Mouse (Mus musculus): ENCODE measurements around the gene Ppat.
"Not testable (repeated sequence)": the region's sequence is repeated elsewhere in the genome, so short reads cannot be mapped to it uniquely, and the experiment has no call there.

Gene Ppat

GRCm38 (mm10) chr5:76951106-76952027 lies at the start of gene Ppat, which contains the start of gene Paics:
TSS of gene Ppat (minus strand) at chr5:76951578.
TSS of gene Paics (plus strand) at chr5:76951307.
- peak; percentile 95 to 98 for DNase-seq (ENCODE audit: low spot score in 2 of 2)

GRCm38 (mm10) chr5:76998416-76998815 lies 47.0 kb upstream of the Ppat start:
- no peak for DNase-seq (ENCODE audit: low spot score in 2 of 2)

- DNase-seq (ENCODE audit: low spot score in 2 of 2) = no peak
Observed at GRCm38 (mm10) chr5:76993174-76993814, 41.9 kb upstream of the Ppat start.

GRCm38 (mm10) chr5:76990789-76991188 lies 39.4 kb upstream of the Ppat start:
- DNase-seq (ENCODE audit: low spot score in 2 of 2) = no peak

DNA sequence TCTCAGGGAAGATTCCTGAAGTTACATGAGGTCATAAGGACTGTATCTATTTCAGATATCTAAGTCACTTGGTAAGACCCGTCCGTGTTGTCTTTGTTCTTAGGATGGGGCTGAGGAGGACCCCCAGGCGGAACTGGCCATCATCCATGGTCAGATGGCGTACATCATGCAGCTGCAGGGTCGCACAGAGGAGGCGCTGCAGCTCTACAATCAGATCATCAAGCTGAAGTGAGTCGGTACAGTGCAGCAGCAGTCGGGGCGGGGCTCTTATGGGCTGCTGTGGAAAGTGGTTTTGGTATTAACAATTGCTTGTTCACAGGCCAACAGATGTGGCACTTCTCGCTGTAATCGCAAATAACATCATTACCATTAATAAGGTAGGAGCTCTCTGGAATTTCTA lies 32.6 kb upstream of the Ppat start:
- DNase-seq (ENCODE audit: low spot score in 2 of 2) = no peak

DNA sequence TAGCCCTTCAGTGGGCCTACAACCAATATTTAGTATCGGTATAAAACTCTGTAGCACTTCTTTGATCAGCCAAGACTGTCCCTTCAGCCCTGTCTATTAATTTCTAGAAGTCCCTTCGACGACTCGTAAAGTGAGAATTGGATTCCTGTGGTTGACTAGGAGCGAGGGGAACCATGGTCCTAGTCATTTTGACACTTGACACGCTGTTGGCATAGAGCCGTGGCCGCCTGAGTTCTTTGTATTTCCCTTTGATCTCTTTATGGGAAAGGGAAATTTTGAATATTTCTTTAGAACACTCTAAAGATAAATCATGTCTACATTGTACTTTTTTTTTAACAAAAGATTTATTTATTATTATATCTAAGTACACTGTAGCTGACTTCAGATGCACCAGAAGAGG lies 24.4 kb upstream of the Ppat start:
- no peak for DNase-seq (ENCODE audit: low spot score in 2 of 2)

DNA sequence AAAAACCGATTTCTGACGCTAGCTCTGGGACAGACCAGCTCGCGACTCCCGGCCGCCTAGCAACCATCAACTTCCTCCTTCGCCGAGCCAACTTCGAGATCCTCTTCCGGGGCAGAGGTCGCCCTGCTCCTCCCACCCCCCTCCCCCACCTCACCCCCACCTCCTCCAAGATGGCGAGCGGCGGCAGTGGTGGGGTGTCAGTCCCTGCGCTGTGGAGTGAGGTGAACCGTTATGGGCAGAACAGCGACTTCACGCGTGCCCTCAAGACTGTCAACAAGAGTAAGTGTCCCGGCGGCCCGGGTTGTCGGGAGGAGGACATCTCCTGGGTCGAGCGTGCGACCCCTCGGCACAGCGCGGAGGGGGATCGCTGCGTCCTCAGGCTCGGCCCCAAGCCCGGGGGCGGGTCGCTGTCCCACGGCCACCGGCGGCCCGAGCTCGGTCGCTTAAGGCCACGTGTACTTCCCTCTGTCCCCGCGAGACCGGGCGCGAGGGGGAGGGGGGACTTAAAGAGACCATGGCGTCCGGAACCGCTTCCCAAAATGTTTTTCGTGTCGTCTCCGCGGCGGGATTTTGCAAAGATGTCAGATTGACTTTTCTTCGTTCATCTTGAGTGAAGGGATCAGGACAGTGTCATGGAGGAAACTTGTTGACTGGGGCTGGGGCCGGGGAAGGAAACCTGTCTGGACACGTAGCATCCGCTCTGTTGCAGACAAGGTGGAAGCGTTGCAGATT lies 23.3 kb upstream of the Ppat start, which contains the start of gene Srp72:
Gene Srp72 (plus strand): TSS at position 130 of the 732 bp plus-strand sequence.
- peak; percentile 60 to 79 for DNase-seq (ENCODE audit: low spot score in 2 of 2)

GRCm38 (mm10) chr5:76974207-76974553 lies 22.8 kb upstream of the Ppat start:
- DNase-seq (ENCODE audit: low spot score in 2 of 2) = no peak

- no peak for DNase-seq (ENCODE audit: low spot score in 2 of 2)
Observed at GRCm38 (mm10) chr5:76973488-76973887, 22.1 kb upstream of the Ppat start.

DNA sequence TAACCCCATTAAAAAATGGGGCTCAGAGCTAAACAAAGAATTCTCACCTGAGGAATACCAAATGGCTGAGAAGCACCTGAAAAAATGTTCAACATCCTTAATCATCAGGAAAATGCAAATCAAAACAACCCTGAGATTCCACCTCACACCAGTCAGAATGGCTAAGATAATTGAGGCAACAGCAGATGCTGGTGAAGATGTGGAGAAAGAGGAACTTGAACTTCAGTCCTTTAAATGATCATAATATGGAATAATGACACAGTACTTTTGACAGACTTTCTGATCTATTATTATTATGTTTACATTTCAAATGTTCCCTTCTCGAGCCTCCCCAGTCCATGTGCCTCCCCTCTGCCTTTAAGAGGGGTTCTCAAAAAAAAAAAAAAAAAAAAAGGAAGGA lies 19.7 kb upstream of the Ppat start:
- DNase-seq (ENCODE audit: low spot score in 2 of 2) = not testable (repeated sequence)

DNA sequence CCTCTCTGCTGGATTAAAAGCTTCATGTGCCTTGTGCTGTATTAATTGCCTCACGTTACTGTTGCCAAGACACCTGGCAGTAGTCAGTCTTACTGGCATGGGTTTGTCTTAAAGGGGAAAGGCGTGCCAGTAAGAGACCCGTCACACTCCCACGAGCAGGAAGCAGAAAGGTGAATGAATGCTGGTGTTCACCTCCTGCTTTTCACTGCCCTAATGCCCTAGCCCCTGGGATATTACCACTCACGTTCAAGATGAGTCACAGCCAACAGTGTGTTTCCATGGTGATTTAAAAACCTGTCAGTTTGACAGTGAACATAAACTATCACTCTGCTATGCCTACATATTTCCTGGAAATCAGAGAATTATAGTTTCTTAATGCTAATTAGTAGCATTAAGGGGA lies 17.9 kb upstream of the Ppat start:
- no peak for DNase-seq (ENCODE audit: low spot score in 2 of 2)

DNA sequence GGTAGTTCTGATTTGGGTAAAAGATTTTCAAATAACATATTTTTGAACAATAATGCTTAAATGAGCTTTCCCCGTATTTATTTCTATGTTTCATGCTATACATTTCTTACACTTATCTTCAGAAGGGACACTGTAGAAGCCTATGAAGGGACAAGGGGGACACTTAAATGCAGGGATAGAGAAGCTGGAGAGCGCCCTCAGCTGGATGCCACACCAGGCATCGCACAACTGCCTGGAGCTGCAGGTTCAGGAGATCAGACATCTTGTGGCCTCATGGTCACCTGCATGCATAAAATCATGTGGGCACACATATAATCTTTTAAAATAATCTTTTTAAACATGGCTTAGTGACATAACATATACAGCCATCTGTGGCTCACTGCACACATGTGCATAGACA lies 13.3 kb upstream of the Ppat start:
- DNase-seq (ENCODE audit: low spot score in 2 of 2) = no peak

DNA sequence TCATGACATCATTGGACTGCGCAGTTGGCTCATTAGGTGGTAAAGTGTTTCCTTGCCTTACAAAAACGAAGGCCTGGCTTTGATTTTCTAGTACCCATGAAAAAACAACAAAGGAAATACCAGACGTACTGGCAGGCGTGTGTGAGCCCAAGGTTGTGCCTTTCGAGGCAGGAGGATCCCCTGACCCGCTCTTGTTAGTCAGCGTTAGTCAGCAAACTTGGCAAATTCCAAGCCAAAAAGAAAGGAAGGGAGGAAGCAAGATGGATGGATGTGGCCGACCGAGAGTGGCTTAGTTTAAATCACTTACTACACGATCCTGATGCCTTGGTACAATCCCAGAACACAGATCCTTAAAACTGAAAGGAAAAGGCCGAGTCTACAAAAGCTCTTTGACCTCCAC lies 11.2 kb upstream of the Ppat start:
- no peak for DNase-seq (ENCODE audit: low spot score in 2 of 2)

DNA sequence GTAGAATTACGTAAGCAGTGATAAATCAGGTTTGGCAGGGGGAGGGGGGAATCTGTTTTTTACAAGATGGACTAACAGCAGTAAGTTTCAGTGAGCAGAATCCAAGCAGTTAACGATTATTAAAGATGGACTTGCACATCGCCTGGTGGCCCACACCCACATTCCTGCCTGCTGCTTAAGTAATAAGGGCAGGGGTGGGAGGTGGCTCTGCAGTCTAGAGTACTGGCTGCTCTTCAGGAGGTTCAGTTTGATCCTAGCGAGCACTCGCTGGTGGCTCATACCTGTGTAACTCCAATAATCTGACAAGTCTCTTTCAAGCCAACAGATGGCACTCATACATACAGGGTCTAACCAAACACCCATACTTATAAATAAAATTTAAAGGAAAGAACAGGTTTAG lies 8.2 kb upstream of the Ppat start:
- DNase-seq (ENCODE audit: low spot score in 2 of 2) = no peak

GRCm38 (mm10) chr5:76957954-76958353 lies 6.6 kb upstream of the Ppat start:
- no peak for DNase-seq (ENCODE audit: low spot score in 2 of 2)

GRCm38 (mm10) chr5:76955474-76955873 lies 4.1 kb upstream of the Ppat start:
- no peak for DNase-seq (ENCODE audit: low spot score in 2 of 2)

DNA sequence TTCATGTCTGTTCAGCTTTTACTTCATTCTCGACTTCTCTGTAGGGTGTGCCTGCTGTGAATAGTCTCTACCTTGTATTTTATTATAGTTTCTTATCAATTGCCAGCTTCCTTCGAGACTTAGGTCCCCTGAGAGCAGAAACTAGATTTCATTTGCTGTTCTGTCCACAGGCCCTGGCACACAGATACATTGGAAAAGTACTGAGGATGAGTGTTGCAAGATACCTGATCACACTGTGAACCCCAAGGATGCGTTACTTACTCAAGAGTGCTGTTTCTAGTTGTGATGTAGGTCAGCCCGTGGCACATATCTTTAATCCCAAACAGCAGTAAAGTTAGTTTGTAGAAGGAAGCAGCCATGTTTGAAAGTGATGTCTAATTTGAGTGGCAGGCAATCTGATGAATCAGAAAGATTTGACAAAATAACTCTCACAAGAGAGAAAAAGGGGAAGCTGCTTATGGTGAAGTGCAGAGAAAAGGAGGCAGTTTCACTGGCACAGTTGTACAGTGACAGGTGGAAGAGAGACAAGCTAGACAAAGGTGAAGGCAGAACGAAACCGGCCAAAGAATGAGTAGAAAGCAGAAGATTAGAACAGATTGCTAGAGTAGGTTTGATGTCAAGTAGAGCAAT lies 3.0 kb upstream of the Ppat start:
- no peak for DNase-seq (ENCODE audit: low spot score in 2 of 2)

DNA sequence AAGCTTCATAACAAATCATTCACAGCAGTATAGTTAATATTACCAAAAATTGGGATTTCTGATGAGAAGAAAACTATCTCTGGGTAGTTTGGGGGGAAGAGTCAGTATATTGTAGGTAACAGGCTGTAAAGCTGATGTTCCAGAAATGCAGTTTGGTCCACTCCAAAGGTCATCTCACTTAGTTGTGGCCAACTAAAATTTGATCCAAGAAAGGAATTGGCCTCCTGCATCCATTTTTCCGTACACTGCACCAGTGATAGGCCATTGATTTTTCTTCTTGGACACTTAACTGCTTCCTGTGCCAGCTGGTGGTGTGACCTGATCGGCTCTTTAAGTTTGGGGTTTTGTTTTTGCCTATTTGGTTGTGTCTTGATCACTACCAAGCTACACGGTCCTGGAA lies 2.4 kb upstream of the Ppat start:
- no peak for DNase-seq (ENCODE audit: low spot score in 2 of 2)

- DNase-seq (ENCODE audit: low spot score in 2 of 2) = no peak
Observed at GRCm38 (mm10) chr5:76952112-76953040, 998 bp upstream of the Ppat start.

GRCm38 (mm10) chr5:76950343-76951105 lies 854 bp downstream of the Ppat start:
- no peak for DNase-seq (ENCODE audit: low spot score in 2 of 2)

Measured in urinary bladder, postnatal 36 days (tissue).